ENCODE assay signal across 1 mouse cellular context in the genomic region with DNA sequence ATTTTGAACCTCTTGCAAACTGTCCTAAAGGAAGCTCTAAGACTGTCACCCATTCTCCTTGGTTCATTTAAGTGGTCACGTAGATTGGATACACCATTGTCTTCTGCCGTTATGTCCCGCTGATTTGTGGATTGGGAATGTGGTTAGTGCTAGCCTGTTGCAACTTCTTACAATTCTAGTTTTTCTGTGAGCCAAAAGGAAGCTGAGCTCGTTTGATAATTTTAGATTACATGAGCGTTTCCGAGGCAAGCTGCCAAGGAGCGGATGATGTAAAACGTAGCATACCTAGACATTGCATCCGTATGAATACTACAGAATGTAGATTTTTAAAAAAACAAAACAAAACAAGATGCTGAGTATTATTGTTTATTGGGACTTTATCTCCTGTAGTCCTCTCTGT.
TF ChIP-seq lines count a peak whose summit lies in the region.

No protein-coding gene starts in this region.

TF ChIP-seq in MEL, 35 proteins besides CTCF, POLR2A, EP300 and RAD21 (continued from another document):
- TF ChIP-seq E2F4 (IDR thresholded peaks at IDR 0.05; ENCODE audit: borderline replicate concordance, low read depth, low read length) (no peak), MEF2A (IDR thresholded peaks at IDR 0.05; ENCODE audit: extremely low read depth, insufficient replicate concordance, low read depth, low read length, poor library complexity, severe bottlenecking) (peak; percentile 73; the same call in 1 of the 2 replicates), GABPA (IDR thresholded peaks at IDR 0.05; ENCODE audit: low read depth, low read length) (no peak), UBTF (IDR thresholded peaks at IDR 0.05; ENCODE audit: borderline replicate concordance, insufficient read depth, low read depth, low read length) (no peak), ETS1 (IDR thresholded peaks at IDR 0.05; ENCODE audit: low read depth, low read length) (peak; percentile 95), MYC (IDR thresholded peaks at IDR 0.05; ENCODE audit: low read depth, low read length) (no peak)
